8 mouse cellular contexts compared by ENCODE assay signal in the genomic region with DNA sequence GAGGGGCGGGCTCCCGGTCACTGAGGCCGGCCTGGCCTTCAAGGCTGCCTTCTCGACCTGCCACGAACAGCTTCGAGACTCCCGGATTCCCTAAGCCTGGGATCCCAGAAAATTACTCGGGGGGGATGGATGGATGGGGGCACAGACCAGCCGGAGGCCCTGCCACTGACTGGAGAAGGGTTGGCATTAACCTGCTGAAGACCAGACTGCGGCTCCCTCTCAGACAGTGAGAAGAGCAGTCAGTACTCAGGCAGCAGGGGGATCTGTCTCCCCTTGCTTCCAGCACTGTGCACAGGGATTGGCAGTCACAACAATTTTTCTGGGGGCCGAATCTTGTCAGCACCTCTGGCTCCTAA. TPM values are rescaled to one million over a fixed set of nuclear protein-coding genes. Genes with fewer than 3 reads are reported as not detected.
DNase-seq lines count a peak whose midpoint lies in the region; ATAC-seq and TF ChIP-seq lines count a peak whose summit lies in the region.

No protein-coding gene starts in this region.

- H3K27me3 ChIP-seq in testis, adult 2 months (ENCODE audit: control insufficient read depth, insufficient read depth, low read length): no peaks in the 10 kb centered on the region
- H3K27me3 ChIP-seq in liver, embryonic 12.5 days (replicated peaks): peaks cover 66% of the 10 kb centered on the region
- no peaks in the 10 kb centered on the region for H3K27me3 ChIP-seq in stomach, embryonic 16.5 days (ENCODE audit: control insufficient read depth, insufficient read depth, low read length)

- peak overlapping the region; percentile 72 for H3K4me2 ChIP-seq in liver, embryonic 12.5 days
- peak overlapping the region; percentile 95 for H3K4me2 ChIP-seq in stomach, embryonic 16.5 days (ENCODE audit: low read depth, low read length)

- WGBS in liver, embryonic 12.5 days (ENCODE audit: insufficient replicate concordance): 16% methylated on average over 11 of the region's 11 CpGs
- WGBS in stomach, embryonic 16.5 days: 7% methylated on average over 11 of the region's 11 CpGs

- no peak for TF ChIP-seq CTCF in testis, adult 2 months (IDR thresholded peaks at IDR 0.05; ENCODE audit: control insufficient read depth, insufficient read depth, insufficient replicate concordance, low read depth, low read length)

- H3K36me3 ChIP-seq in testis, adult 2 months (ENCODE audit: control insufficient read depth, insufficient read depth, low read length): no peaks in the 10 kb centered on the region
- no peaks in the 10 kb centered on the region for H3K36me3 ChIP-seq in liver, embryonic 12.5 days
- no peaks in the 10 kb centered on the region for H3K36me3 ChIP-seq in stomach, embryonic 16.5 days (ENCODE audit: control insufficient read depth, insufficient read depth, low read length)

- H3K9me3 ChIP-seq in liver, embryonic 12.5 days (replicated peaks): no peaks in the 10 kb centered on the region
- no peaks in the 10 kb centered on the region for H3K9me3 ChIP-seq in stomach, embryonic 16.5 days (replicated peaks; ENCODE audit: control insufficient read depth, low read length)

- H3K4me1 ChIP-seq in testis, adult 2 months (ENCODE audit: control insufficient read depth, insufficient read depth, low read length): peaks cover 14% of the 10 kb centered on the region
- H3K4me1 ChIP-seq in liver, embryonic 12.5 days: 0 out of 2 replicates have a peak, but pooled peaks cover 5% of the 10 kb centered on the region
- H3K4me1 ChIP-seq in stomach, embryonic 16.5 days (ENCODE audit: control insufficient read depth, insufficient read depth, low read length): peaks cover 3% of the 10 kb centered on the region

- H3K9ac ChIP-seq in liver, embryonic 12.5 days: peak overlapping the region; percentile 56
- peak overlapping the region; percentile 87 for H3K9ac ChIP-seq in stomach, embryonic 16.5 days (ENCODE audit: low read length)

- peak overlapping the region; percentile 88 for H3K4me3 ChIP-seq in testis, adult 2 months (ENCODE audit: control insufficient read depth, low read depth, low read length)
- H3K4me3 ChIP-seq in liver, embryonic 12.5 days: peak overlapping the region; percentile 56
- peak overlapping the region; percentile 70 for H3K4me3 ChIP-seq in stomach, embryonic 16.5 days (replicated peaks; ENCODE audit: low read length)

- no peak for ATAC-seq in liver, embryonic 12.5 days
- peak; percentile 18; the same call in 1 of the 2 replicates for ATAC-seq in stomach, embryonic 16.5 days (ENCODE audit: insufficient read depth, low FRiP score)

- peak overlapping the region; percentile 39; the same call in 1 of the 2 replicates for H3K27ac ChIP-seq in testis, adult 2 months (ENCODE audit: control insufficient read depth, insufficient read depth, low read depth, low read length)
- H3K27ac ChIP-seq in liver, embryonic 12.5 days: no peak overlapping the region
- H3K27ac ChIP-seq in stomach, embryonic 16.5 days (ENCODE audit: low read length): peak overlapping the region; percentile 44

- no peak for TF ChIP-seq POLR2A in testis, adult 2 months (IDR thresholded peaks at IDR 0.05; ENCODE audit: control insufficient read depth, low read depth, low read length)

- peak; percentile 17 for DNase-seq in embryo, embryonic 10 days (ENCODE audit: low spot score)
- DNase-seq in embryo, embryonic 9.5 days (ENCODE audit: extremely low spot score): no peak
- DNase-seq in testis, postnatal 10 days (ENCODE audit: low spot score): no peak
- no peak for DNase-seq in T-cell, adult 2 months (ENCODE audit: low spot score)
- no peak for DNase-seq in gastrocnemius, postnatal 4 days (ENCODE audit: low spot score in 2 of 2)

RNA-seq across cellular contexts. Expression of gene Ppp1r26, which starts 0.7 kb away (rescaled TPM):
- 11.9 and 13.0 TPM in 2 replicates for polyA plus RNA-seq in testis, adult 2 months (2012; rRNA removed)
- 0.37 and 0.42 TPM in 2 replicates for polyA plus RNA-seq in liver, embryonic 12.5 days (2016; fragmentation: Nextera tagmentation; extraction: Ambion mirVana)
- polyA plus RNA-seq in stomach, embryonic 16.5 days (2015; fragmentation: Nextera tagmentation; extraction: Ambion mirVana): 3.3 and 4.2 TPM in 2 replicates
- total RNA-seq in gastrocnemius, postnatal 4 days (2021): 1 to 10 TPM; 5.7 to 7.9 TPM

RNA-seq across cellular contexts. Expression of gene 1700007K13Rik, which starts 18.8 kb away (rescaled TPM):
- 49.9 and 54.6 TPM in 2 replicates for polyA plus RNA-seq in testis, adult 2 months (2012; rRNA removed)
- not detected in 2 replicates for polyA plus RNA-seq in liver, embryonic 12.5 days (2016; fragmentation: Nextera tagmentation; extraction: Ambion mirVana)
- polyA plus RNA-seq in stomach, embryonic 16.5 days (2015; fragmentation: Nextera tagmentation; extraction: Ambion mirVana): 0.80 and 0.99 TPM in 2 replicates
- under 1 TPM in 1 of 2 experiments, not detected in 1; 0.44 TPM for total RNA-seq in gastrocnemius, postnatal 4 days (2021)

RNA-seq across cellular contexts. Expression of gene Mrps2, which starts 20.6 kb away (rescaled TPM):
- 22.1 and 24.9 TPM in 2 replicates for polyA plus RNA-seq in testis, adult 2 months (2012; rRNA removed)
- 39.8 and 41.0 TPM in 2 replicates for polyA plus RNA-seq in liver, embryonic 12.5 days (2016; fragmentation: Nextera tagmentation; extraction: Ambion mirVana)
- polyA plus RNA-seq in stomach, embryonic 16.5 days (2015; fragmentation: Nextera tagmentation; extraction: Ambion mirVana): 53.5 and 54.0 TPM in 2 replicates
- 10 to 100 TPM; 35.6 to 39.2 TPM for total RNA-seq in gastrocnemius, postnatal 4 days (2021)

RNA-seq across cellular contexts. Expression of gene Gbgt1, which starts 49.4 kb away (rescaled TPM):
- polyA plus RNA-seq in testis, adult 2 months (2012; rRNA removed): 3.1 and 4.5 TPM in 2 replicates
- 0.37 and 0.39 TPM in 2 replicates for polyA plus RNA-seq in liver, embryonic 12.5 days (2016; fragmentation: Nextera tagmentation; extraction: Ambion mirVana)
- 3.2 and 3.5 TPM in 2 replicates for polyA plus RNA-seq in stomach, embryonic 16.5 days (2015; fragmentation: Nextera tagmentation; extraction: Ambion mirVana)
- 1 to 10 TPM; 3.0 to 5.1 TPM for total RNA-seq in gastrocnemius, postnatal 4 days (2021)

RNA-seq across cellular contexts. Expression of gene Gm10134, which starts 58.6 kb away (rescaled TPM):
- 0.47 and 0.78 TPM in 2 replicates for polyA plus RNA-seq in testis, adult 2 months (2012; rRNA removed)
- polyA plus RNA-seq in liver, embryonic 12.5 days (2016; fragmentation: Nextera tagmentation; extraction: Ambion mirVana): 0.64 and 0.71 TPM in 2 replicates
- polyA plus RNA-seq in stomach, embryonic 16.5 days (2015; fragmentation: Nextera tagmentation; extraction: Ambion mirVana): 7.4 and 8.9 TPM in 2 replicates
- 1 to 10 TPM; 1.7 to 2.7 TPM for total RNA-seq in gastrocnemius, postnatal 4 days (2021)

Comparison
In these comparisons a context has a peak if more than half of its experiments do, and no peak if none do; other contexts are left out.
1. RNA of gene 1700007K13Rik, which starts 18.8 kb away (polyA plus RNA-seq): 49.9 to 54.6 TPM in testis, adult 2 months; 0.80 to 0.99 TPM in stomach, embryonic 16.5 days and not detected in liver, embryonic 12.5 days; every median in the first group is over 10 times any median in the second.
2. Peak in every context shown above with its lines, with median percentiles within 50 percentile points of each other: H3K4me3 ChIP-seq.